18 mouse cellular contexts compared by ENCODE assay signal in genomic region chr4:78666326-78666725, GRCm38 (mm10).
A peak's percentile ranks its signal among the peaks of the same experiment; 100 is the strongest.
DNase-seq lines count a peak whose midpoint lies in the region; ATAC-seq and TF ChIP-seq lines count a peak whose summit lies in the region.
"Had no signal": no experiment of that assay in that cellular context is flagged by ENCODE, and none has a peak within 500 bp of the region (broad histone marks: within the 10 kb centered on the region; RNA-seq: fewer than 3 reads in every experiment).

No protein-coding gene starts in this region.

- ATAC-seq in frontal cortex, adult (ENCODE audit: low TSS enrichment) = 0 out of 2 replicates have a peak, but pooled peaks have one; percentile 50
- ATAC-seq: hindbrain, embryonic 16.5 days; inflammation-experienced regulatory T-cells, adult 6 months; intestine, postnatal 0 days had no signal

- no peak for TF ChIP-seq CTCF in brain, embryonic 14.5 days (IDR thresholded peaks at IDR 0.05; ENCODE audit: borderline replicate concordance, extremely low read depth, insufficient read depth, insufficient read length)

- intact Hi-C loops in gastrocnemius, postnatal 14 days (cut with DNase I; ENCODE audit: low total_unique reads) = no loop called here

- no peak for TF ChIP-seq POLR2A in brain, embryonic 14.5 days (IDR thresholded peaks at IDR 0.05; ENCODE audit: borderline replicate concordance, extremely low read depth, insufficient read depth, insufficient read length, poor library complexity, severe bottlenecking)

- DNase-seq in frontal cortex, postnatal 10 days (ENCODE audit: low spot score in 2 of 2) = no peak
- peak; percentile 22 for DNase-seq in brain, adult 2 months (ENCODE audit: low read depth, low spot score)
- DNase-seq in brain, embryonic 14.5 days (ENCODE audit: low read depth) = peak; percentile 40
- peak; percentile 13 for DNase-seq in telencephalon, adult 2 months (ENCODE audit: low read depth, low spot score)
- DNase-seq in gastrocnemius, postnatal 14 days = no peak
- DNase-seq: adrenal gland, adult 8-10 months; adrenal gland, postnatal 36 days; cerebellum, adult 18-20 months; cerebellum, adult 9-11 months; cerebellum, postnatal 36 days; gastrocnemius, adult 2 months; gastrocnemius, postnatal 36 days; heart, adult 11 months; heart, postnatal 4 days had no signal

Comparison
In these comparisons a context has a peak if more than half of its experiments do, and no peak if none do; other contexts are left out.
1. DNase-seq: peak in brain, adult 2 months (single experiment), brain, embryonic 14.5 days (single experiment) and telencephalon, adult 2 months (single experiment); none in frontal cortex, postnatal 10 days (0 of 2) and gastrocnemius, postnatal 14 days (single experiment).